Mouse (Mus musculus) layer of hippocampus, postnatal 10 days (tissue): ENCODE results near the gene Hsp90aa1. TPM values are rescaled to one million over a fixed set of nuclear protein-coding genes. Genes with fewer than 3 reads are reported as not detected.
"Not testable (repeated sequence)": the region's sequence is repeated elsewhere in the genome, so short reads cannot be mapped to it uniquely, and the experiment has no call there.

Experiments
- DNase-seq, 2 experiments: peaks; one replicate each; pipeline ENCODE4 v3.0.0; 2021; ENCODE audit warnings: low spot score in 2 of 2
- long read RNA-seq: library from polyadenylated mRNA; stranded (forward); transcript quantifications from one replicate; pipeline ENCODE4 v2.0.0, GENCODE M21; 2023
- total RNA-seq, 2 experiments: library from RNA; stranded (reverse); gene quantifications; 2 replicates each; pipeline ENCODE4 v1.2.3; 2021

Hsp90aa1 gene
- total RNA-seq, result 1,000 to 10,000 TPM; 1,024 to 1,059 TPM
- long read RNA-seq, transcript Hsp90aa1-202 (11 exons, 3,281 nt), result major isoform, 292 of 474 reads
- long read RNA-seq, partial matches to known transcripts, result 163 of 474 reads
- long read RNA-seq, other reads (novel, unspliced or antisense), result 17 of 474 reads

- no peak for DNase-seq
These were observed at the start of gene Hsp90aa1 for GRCm38 (mm10) chr12:110702556-110702955. Gene Hsp90aa1, minus strand, starts transcription at chr12:110702728.

GRCm38 (mm10) chr12:110750770-110751439 is 48.4 kb upstream of the Hsp90aa1 start:
- DNase-seq, result no peak

GRCm38 (mm10) chr12:110738158-110738921 is 35.8 kb upstream of the Hsp90aa1 start:
- DNase-seq, result no peak

- DNase-seq, result peak; percentile 98 to 99
These were observed 34.9 kb upstream of the Hsp90aa1 start, which contains the start of gene Wdr20 for GRCm38 (mm10) chr12:110737170-110738157. Gene Wdr20, plus strand, starts transcription at chr12:110737944.

- DNase-seq, result no peak
These were observed 34.1 kb upstream of the Hsp90aa1 start for GRCm38 (mm10) chr12:110736641-110737040.

GRCm38 (mm10) chr12:110733254-110733653 is 30.7 kb upstream of the Hsp90aa1 start:
- not testable (repeated sequence) for DNase-seq

GRCm38 (mm10) chr12:110726428-110726827 is 23.9 kb upstream of the Hsp90aa1 start:
- DNase-seq, result no peak

- no peak for DNase-seq
These were observed 23.0 kb upstream of the Hsp90aa1 start for GRCm38 (mm10) chr12:110725489-110725888.

- DNase-seq, result no peak
These were observed 22.5 kb upstream of the Hsp90aa1 start for GRCm38 (mm10) chr12:110725051-110725450.

- no peak for DNase-seq
These were observed 13.5 kb upstream of the Hsp90aa1 start for GRCm38 (mm10) chr12:110716004-110716403.

GRCm38 (mm10) chr12:110714215-110714614 is 11.7 kb upstream of the Hsp90aa1 start:
- DNase-seq, result no peak

- no peak for DNase-seq
These were observed 11.3 kb upstream of the Hsp90aa1 start for GRCm38 (mm10) chr12:110713784-110714183.

GRCm38 (mm10) chr12:110711270-110711669 is 8.7 kb upstream of the Hsp90aa1 start:
- no peak for DNase-seq

- DNase-seq, result no peak
These were observed 4.9 kb upstream of the Hsp90aa1 start for GRCm38 (mm10) chr12:110707451-110707850.

- peak; percentile 34 to 42 for DNase-seq
These were observed 4.1 kb upstream of the Hsp90aa1 start for GRCm38 (mm10) chr12:110706337-110707231.

GRCm38 (mm10) chr12:110705419-110705818 is 2.9 kb upstream of the Hsp90aa1 start:
- DNase-seq, result not testable (repeated sequence)

- no peak for DNase-seq
These were observed 1.2 kb upstream of the Hsp90aa1 start for GRCm38 (mm10) chr12:110703682-110704081.

GRCm38 (mm10) chr12:110703008-110703471 is 512 bp upstream of the Hsp90aa1 start:
- peak; percentile 88 for DNase-seq

GRCm38 (mm10) chr12:110701363-110701762 is 1.2 kb downstream of the Hsp90aa1 start:
- DNase-seq, result not testable (repeated sequence)

- DNase-seq, result no peak
These were observed 1.8 kb downstream of the Hsp90aa1 start for GRCm38 (mm10) chr12:110700730-110701129.
